Mouse (Mus musculus) ZHBTc4 (cell line): ENCODE results near the gene Rai14.
"Not testable (repeated sequence)": the region's sequence is repeated elsewhere in the genome, so short reads cannot be mapped to it uniquely, and the experiment has no call there.

Experiments used
- DNase-seq: peaks from one replicate; pipeline ENCODE4 v3.0.0-alpha.2; 2011; ENCODE audit warnings: low read depth, low spot score

The Rai14 gene

DNA sequence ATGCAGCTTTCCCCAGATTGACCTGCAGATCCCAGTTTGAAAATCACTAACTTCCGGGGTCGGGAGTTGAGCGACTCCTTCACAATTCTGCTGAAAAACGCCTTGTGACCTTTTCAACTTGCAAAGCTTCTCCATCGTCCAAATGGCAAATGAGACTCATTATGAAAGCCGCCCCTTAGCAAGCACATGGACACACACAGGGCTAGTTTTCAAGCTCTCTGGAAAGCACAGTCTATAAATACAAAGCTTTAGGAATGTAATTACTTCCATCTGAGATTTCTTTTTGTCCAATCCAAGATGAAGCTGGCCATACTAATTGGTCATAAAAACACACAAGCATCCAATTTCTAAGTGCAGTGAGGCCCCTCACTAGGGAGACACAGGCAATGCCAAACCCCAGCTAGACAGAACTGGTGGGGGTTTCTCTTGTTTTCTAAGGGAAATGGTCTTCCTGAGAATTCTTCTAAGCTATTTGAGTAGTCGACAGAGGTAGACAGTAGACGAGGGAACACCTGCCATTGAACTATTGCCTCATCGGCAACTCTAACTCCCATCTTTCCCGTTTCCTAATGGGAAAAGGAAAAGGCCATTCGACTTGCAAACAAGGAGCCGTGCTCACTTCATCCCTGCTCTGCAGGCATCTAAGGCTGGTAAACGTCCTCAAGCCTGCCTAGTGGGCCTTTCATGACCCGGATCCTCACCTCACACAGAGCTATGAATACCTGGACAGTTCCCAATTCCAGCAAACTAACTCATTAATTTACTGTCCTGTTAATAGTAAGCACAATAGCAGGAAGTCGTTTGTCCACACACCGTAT lies 173.9 kb downstream of the Rai14 start:
- no peak for DNase-seq

DNA sequence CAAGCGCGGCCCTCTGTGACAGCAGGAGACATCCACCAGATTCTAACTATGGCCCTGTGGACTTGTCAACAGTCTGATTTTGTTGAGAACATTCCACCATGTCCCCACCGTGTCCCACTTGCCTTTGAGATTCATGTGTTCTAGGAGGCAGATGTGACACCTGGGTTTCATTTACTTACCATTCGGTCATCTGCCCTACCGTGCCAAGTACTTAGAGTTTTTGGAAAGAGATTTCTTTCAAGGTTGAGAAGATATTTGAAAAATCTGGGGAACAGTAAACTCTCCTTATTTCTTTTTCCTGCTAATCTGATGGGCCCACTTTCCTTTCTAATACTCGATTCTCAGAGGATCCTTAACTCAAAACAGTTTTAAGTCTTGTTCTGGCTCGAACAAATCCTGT lies 178.5 kb downstream of the Rai14 start:
- no peak for DNase-seq

DNA sequence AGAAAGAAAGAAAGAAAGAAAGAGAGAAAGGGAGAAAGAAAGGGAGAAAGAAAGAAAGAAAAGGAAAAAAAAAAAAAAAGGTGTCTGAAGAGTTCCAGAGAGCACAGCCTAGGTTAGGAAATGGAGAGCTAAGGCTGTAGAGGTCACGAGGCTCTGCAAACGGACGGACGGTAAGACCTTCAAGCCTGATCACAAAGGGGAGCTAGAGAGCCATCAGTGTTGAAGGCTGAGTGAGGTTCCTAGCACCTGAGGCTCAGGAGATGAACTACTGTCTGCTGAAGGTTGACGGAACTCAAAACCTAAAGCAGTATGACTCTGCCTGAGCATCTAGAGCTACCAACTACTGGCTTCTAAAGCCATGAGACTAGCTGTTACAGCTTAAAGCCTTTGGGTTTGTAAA lies 179.8 kb downstream of the Rai14 start:
- no peak for DNase-seq

DNA sequence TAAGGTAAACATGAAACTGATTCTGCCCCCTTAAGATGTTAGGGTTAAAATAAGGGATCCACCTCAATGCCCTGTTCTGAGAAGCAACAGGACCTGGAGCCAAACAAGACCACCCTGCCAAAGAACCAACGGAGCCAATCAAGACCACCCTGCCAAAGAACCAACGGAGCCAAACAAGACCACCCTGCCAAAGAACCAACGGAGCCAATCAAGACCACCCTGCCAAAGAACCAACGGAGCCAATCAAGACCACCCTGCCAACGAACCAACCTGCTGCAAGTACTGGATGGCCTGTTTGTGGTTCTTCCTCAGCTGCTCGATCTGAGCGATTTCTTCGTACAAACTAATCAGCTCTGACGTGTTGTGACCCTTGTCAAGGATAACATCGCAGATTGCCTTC lies 181.1 kb downstream of the Rai14 start:
- DNase-seq: not testable (repeated sequence)

DNA sequence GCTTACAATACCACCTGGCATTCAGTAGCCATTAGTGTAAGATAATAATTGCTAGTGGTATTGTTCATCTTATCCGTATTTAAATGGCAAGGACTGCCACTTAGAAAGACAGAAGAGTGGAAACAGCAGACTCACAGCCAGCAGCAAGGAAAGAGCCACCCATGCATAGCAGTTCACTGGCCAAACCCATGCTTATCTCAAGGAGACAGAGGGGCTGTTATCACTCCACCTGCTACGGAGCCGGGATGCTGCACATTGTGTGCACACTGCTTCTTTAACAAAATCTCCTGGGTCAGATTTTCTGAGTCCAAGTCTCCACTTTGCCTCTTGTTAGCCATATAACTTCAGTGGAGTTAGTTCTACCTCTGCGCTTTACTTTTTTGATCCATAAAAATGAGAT lies 183.1 kb downstream of the Rai14 start:
- DNase-seq: no peak

DNA sequence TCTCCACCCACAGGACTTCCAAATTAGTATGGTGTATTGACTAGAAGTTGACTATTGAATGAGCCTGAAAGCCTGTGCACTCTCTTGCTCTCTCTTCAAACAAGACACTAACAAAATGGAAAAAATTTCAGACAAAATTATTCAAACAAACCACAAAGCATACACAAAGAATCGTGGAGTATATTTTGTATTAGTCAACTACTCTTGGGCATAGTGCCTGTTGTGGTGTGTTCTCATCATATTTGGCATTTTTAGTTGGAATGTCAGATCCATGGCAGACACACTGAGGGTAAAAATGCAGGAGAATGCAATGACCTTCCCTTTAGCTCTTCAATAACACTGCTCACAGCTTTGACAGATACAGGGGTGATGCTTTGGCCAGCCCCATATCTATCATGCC lies 188.5 kb downstream of the Rai14 start:
- DNase-seq: no peak
